Mouse (Mus musculus): ENCODE data around the gene Engase. TPM values are rescaled to one million over a fixed set of nuclear protein-coding genes. Genes with fewer than 3 reads are reported as not detected.

The Engase gene
- polyA plus RNA-seq, 1 experiment from 2014 or later: 4.8 TPM

DNA sequence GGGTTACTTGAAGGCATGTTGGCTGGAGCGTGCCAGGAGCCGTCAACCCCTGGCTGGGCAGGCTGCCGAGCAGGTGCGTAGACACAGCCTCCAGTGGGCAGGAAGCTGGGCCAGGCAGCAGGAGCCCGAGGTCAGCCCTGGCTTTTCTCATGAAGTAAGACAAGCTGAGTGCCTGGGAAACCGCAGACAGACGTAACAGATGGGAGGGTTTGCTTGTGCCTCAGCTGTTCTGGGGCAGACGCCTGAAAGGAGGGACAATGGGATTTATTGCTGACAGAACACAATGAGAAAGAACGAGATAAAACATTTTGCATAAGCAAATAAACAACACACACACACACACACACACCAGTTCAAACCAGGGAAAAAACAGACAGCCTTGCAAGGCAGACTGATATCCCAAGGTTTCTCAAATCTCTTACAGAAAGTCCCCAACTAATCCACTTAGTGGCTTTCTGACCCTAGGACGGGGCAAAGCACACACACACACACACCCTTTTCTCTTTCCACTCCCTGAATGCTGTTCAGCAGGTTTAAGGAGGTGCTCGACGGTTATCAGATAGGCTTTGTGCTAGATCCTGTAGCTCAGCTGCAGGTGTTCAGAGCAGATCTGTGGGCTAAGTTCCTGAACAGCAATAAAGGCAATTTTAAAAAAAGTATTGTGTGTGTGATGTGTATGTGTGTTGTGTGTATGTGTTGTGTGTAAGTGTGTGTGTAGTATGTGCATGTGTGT, 6.2 kb upstream of the Engase start:
- no peak overlapping the region for H3K4me2 ChIP-seq (ENCODE audit: low read length)

DNA sequence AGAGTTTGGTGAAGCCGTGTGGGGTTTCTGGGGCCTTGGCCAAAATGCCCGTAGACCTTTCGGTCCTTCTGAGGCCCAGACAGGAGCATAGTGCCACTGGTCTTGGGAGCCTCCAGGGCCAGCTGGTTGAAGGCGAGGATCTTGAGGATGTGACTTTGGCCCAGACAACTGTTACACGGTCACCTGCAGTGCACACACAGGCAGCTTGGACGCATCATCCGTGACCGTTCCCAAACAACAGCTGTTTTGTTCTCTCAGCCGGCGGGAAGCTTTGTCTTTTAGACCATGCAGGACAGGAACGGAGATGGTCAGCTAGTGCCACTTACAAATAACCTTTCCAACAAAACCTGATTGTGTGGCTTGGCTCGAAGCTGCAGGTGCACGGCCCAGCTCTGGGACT, 5.0 kb upstream of the Engase start:
- no peak overlapping the region for H3K27ac ChIP-seq (replicated peaks in 1 of 2; ENCODE audit: control insufficient read depth in 1 of 2, insufficient read depth in 1 of 2, low read depth in 2 of 2, low read length in 2 of 2)
- WGBS: 90% methylated on average over 13 of the region's 13 CpGs
- no peak for ATAC-seq (ENCODE audit: insufficient number of reproducible peaks, insufficient read depth, low FRiP score, low read depth)
- no peaks in the 10 kb centered on the region for H3K9me3 ChIP-seq (ENCODE audit: control insufficient read depth, low read length)
- no peak overlapping the region for H3K4me3 ChIP-seq (ENCODE audit: control insufficient read depth in 1 of 2, insufficient read depth in 1 of 2, low read depth in 1 of 2, low read length in 2 of 2)
- no peak overlapping the region for H3K9ac ChIP-seq (ENCODE audit: low read length)
- no peaks in the 10 kb centered on the region for H3K36me3 ChIP-seq (ENCODE audit: control insufficient read depth, insufficient read depth, low read length)
- H3K4me1 ChIP-seq (ENCODE audit: control insufficient read depth in 2 of 2, insufficient read depth in 2 of 2, low read length in 2 of 2): peaks cover 0 to 13% of the 10 kb centered on the region in 2 experiments; a peak in 2 of 4 replicates
- no peaks in the 10 kb centered on the region for H3K27me3 ChIP-seq (ENCODE audit: control insufficient read depth, insufficient read depth, low read length)
- no peak overlapping the region for H3K4me2 ChIP-seq (ENCODE audit: low read length)

More for the DNA sequence above, 6.2 kb upstream of the Engase start:
- H3K4me1 ChIP-seq (ENCODE audit: control insufficient read depth in 2 of 2, insufficient read depth in 2 of 2, low read length in 2 of 2): peaks cover 0 to 13% of the 10 kb centered on the region in 2 experiments; a peak in 2 of 4 replicates
- no peak for ATAC-seq (ENCODE audit: insufficient number of reproducible peaks, insufficient read depth, low FRiP score, low read depth)
- WGBS: 18% methylated on average over 12 of the region's 12 CpGs
- H3K4me3 ChIP-seq (ENCODE audit: control insufficient read depth in 1 of 2, insufficient read depth in 1 of 2, low read depth in 1 of 2, low read length in 2 of 2): no peak overlapping the region
- no peak overlapping the region for H3K27ac ChIP-seq (replicated peaks in 1 of 2; ENCODE audit: control insufficient read depth in 1 of 2, insufficient read depth in 1 of 2, low read depth in 2 of 2, low read length in 2 of 2)
- H3K27me3 ChIP-seq (ENCODE audit: control insufficient read depth, insufficient read depth, low read length): no peaks in the 10 kb centered on the region
- H3K9ac ChIP-seq (ENCODE audit: low read length): no peak overlapping the region
- H3K9me3 ChIP-seq (ENCODE audit: control insufficient read depth, low read length): no peaks in the 10 kb centered on the region
- H3K36me3 ChIP-seq (ENCODE audit: control insufficient read depth, insufficient read depth, low read length): no peaks in the 10 kb centered on the region

DNA sequence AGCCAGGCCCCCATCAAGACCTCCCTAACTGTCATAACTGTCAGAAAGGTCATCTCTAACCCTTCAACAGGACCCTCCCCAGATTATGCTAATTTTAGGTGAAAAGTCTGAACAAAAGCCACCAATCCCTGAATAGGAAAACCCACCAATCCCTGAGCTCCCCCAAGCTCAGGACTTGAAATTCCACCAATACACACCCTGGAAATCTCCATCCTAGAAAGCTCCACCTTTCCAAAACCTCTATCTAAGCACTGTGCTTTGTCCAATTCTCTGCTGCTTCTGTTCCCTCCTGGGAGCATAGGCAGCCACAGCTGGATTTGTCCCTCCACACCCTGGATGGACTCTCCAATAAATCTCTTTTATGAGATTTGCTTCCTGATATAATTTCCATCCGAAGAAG, 3.5 kb upstream of the Engase start:
- Histone ChIP-seq H3K4me3 (ENCODE audit: control insufficient read depth in 1 of 2, insufficient read depth in 1 of 2, low read depth in 1 of 2, low read length in 2 of 2) (no peak overlapping the region), H3K27ac (replicated peaks in 1 of 2; ENCODE audit: control insufficient read depth in 1 of 2, insufficient read depth in 1 of 2, low read depth in 2 of 2, low read length in 2 of 2) (no peak overlapping the region)

DNA sequence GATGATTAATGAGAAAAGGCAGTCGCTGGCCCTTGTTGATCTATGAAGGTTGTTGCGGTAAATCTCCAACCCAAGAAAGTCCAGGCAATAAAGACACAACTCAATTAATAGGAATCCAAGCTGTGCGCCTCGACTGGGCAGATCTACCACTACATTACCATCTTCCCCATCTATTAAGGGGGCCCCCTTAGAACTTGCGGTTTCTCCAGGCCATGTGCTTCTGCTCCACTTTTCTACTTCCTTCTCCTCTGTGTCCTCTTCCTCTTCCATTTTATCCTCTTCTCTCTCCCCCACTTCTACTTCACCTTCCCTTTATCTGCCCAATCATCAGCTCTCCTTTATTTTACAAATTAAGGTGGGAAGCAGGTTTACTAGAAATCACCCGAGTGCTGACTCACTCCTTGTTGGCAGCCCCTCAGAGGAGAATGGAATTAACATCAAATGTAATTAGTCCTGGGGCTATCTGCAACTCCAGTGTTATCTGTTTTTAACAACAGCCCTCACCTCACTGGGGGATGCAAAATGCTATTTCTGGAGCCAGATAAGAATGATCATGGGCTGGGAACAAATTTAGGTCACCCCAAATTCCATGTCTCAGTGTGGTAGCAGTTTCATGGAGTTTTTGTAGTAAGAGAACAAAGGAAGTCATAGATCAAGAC, 2.7 kb upstream of the Engase start:
- Histone ChIP-seq H3K4me2 (ENCODE audit: low read length) (no peak overlapping the region), H3K4me3 (ENCODE audit: control insufficient read depth in 1 of 2, insufficient read depth in 1 of 2, low read depth in 1 of 2, low read length in 2 of 2) (no peak overlapping the region), H3K27me3 (ENCODE audit: control insufficient read depth, insufficient read depth, low read length) (no peaks in the 10 kb centered on the region), H3K9me3 (ENCODE audit: control insufficient read depth, low read length) (no peaks in the 10 kb centered on the region), H3K36me3 (ENCODE audit: control insufficient read depth, insufficient read depth, low read length) (no peaks in the 10 kb centered on the region), H3K27ac (replicated peaks in 1 of 2; ENCODE audit: control insufficient read depth in 1 of 2, insufficient read depth in 1 of 2, low read depth in 2 of 2, low read length in 2 of 2) (no peak overlapping the region), H3K4me1 (ENCODE audit: control insufficient read depth in 2 of 2, insufficient read depth in 2 of 2, low read length in 2 of 2) (peaks cover 3 to 13% of the 10 kb centered on the region in 2 experiments; a peak in 1 of 4 replicates), H3K9ac (ENCODE audit: low read length) (no peak overlapping the region)
- WGBS: 74% methylated on average over 6 of the region's 6 CpGs
- ATAC-seq (ENCODE audit: insufficient number of reproducible peaks, insufficient read depth, low FRiP score, low read depth): no peak

More for the DNA sequence above, 3.5 kb upstream of the Engase start:
- peaks cover 3 to 13% of the 10 kb centered on the region in 2 experiments; a peak in 1 of 4 replicates for H3K4me1 ChIP-seq (ENCODE audit: control insufficient read depth in 2 of 2, insufficient read depth in 2 of 2, low read length in 2 of 2)
- 80% methylated on average over 1 of the region's 1 CpGs for WGBS
- no peak overlapping the region for H3K9ac ChIP-seq (ENCODE audit: low read length)
- H3K27me3 ChIP-seq (ENCODE audit: control insufficient read depth, insufficient read depth, low read length): no peaks in the 10 kb centered on the region
- no peak for ATAC-seq (ENCODE audit: insufficient number of reproducible peaks, insufficient read depth, low FRiP score, low read depth)
- H3K36me3 ChIP-seq (ENCODE audit: control insufficient read depth, insufficient read depth, low read length): no peaks in the 10 kb centered on the region
- no peak overlapping the region for H3K4me2 ChIP-seq (ENCODE audit: low read length)
- H3K9me3 ChIP-seq (ENCODE audit: control insufficient read depth, low read length): no peaks in the 10 kb centered on the region

DNA sequence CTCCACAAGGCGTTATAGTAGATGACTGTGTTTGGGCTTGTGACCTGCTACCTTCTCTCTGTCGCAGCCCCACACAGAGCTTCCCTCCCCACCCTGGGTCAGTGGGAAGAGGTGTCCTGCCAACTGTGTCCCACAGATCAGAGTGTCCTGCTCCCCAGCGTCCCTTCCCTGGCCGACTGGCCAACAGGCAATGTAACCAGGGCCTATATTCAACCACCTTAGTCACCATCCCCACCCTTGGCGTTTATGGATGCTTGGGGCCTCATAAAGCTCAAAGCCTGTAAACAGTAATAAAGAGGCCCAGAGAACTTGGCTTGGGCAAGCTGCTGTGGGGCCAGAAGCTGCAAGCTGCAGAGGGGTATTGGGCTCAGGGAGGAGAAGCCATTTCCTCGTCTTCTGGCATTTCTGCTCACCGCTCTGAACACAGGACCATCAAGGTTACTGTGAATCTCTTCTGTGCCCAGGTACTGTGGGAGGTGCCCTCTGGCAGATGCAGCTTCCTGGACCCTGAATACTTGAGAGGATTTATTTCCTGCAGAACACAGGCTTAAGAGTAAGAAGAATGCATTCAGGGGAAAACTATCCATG, 1.0 kb upstream of the Engase start:
- Histone ChIP-seq H3K4me1 (ENCODE audit: control insufficient read depth in 2 of 2, insufficient read depth in 2 of 2, low read length in 2 of 2) (peaks cover 3 to 10% of the 10 kb centered on the region in 2 experiments; a peak in 1 of 4 replicates), H3K9ac (ENCODE audit: low read length) (no peak overlapping the region), H3K36me3 (ENCODE audit: control insufficient read depth, insufficient read depth, low read length) (0 out of 2 replicates have a peak, but pooled peaks cover 6% of the 10 kb centered on the region), H3K4me2 (ENCODE audit: low read length) (no peak overlapping the region), H3K27me3 (ENCODE audit: control insufficient read depth, insufficient read depth, low read length) (no peaks in the 10 kb centered on the region), H3K4me3 (ENCODE audit: control insufficient read depth in 1 of 2, insufficient read depth in 1 of 2, low read depth in 1 of 2, low read length in 2 of 2) (no peak overlapping the region), H3K9me3 (ENCODE audit: control insufficient read depth, low read length) (no peaks in the 10 kb centered on the region), H3K27ac (replicated peaks in 1 of 2; ENCODE audit: control insufficient read depth in 1 of 2, insufficient read depth in 1 of 2, low read depth in 2 of 2, low read length in 2 of 2) (no peak overlapping the region)
- 89% methylated on average over 7 of the region's 7 CpGs for WGBS
- ATAC-seq (ENCODE audit: insufficient number of reproducible peaks, insufficient read depth, low FRiP score, low read depth): no peak

DNA sequence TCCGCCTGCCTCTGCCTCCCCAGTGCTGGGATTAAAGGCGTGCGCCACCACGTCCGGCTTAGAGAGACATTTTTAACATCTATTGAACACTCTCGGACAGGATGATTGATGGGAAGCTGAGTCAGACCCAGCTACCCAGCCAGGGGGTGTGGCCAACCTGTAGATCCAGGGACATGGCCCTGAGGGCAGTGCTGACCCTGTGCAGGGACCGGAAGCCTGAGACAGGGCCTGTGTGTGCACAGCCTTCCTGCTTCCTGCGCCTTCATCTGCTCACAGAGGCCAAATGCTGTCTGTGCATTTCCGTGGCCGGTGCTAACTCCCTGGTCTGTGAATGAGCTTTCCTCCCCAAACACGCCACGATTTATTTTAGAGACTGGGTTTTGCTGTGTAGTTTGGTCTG, 3.1 kb downstream of the Engase start:
- Histone ChIP-seq H3K4me2 (ENCODE audit: low read length) (no peak overlapping the region), H3K4me1 (ENCODE audit: control insufficient read depth in 2 of 2, insufficient read depth in 2 of 2, low read length in 2 of 2) (peaks cover 3 to 4% of the 10 kb centered on the region in 2 experiments; a peak in 1 of 4 replicates), H3K9me3 (ENCODE audit: control insufficient read depth, low read length) (no peaks in the 10 kb centered on the region), H3K27ac (replicated peaks in 1 of 2; ENCODE audit: control insufficient read depth in 1 of 2, insufficient read depth in 1 of 2, low read depth in 2 of 2, low read length in 2 of 2) (no peak overlapping the region), H3K9ac (ENCODE audit: low read length) (no peak overlapping the region), H3K36me3 (ENCODE audit: control insufficient read depth, insufficient read depth, low read length) (peaks cover 29% of the 10 kb centered on the region), H3K4me3 (ENCODE audit: control insufficient read depth in 1 of 2, insufficient read depth in 1 of 2, low read depth in 1 of 2, low read length in 2 of 2) (no peak overlapping the region), H3K27me3 (ENCODE audit: control insufficient read depth, insufficient read depth, low read length) (no peaks in the 10 kb centered on the region)
- 73% methylated on average over 12 of the region's 12 CpGs for WGBS
- no peak for ATAC-seq (ENCODE audit: insufficient number of reproducible peaks, insufficient read depth, low FRiP score, low read depth)

DNA sequence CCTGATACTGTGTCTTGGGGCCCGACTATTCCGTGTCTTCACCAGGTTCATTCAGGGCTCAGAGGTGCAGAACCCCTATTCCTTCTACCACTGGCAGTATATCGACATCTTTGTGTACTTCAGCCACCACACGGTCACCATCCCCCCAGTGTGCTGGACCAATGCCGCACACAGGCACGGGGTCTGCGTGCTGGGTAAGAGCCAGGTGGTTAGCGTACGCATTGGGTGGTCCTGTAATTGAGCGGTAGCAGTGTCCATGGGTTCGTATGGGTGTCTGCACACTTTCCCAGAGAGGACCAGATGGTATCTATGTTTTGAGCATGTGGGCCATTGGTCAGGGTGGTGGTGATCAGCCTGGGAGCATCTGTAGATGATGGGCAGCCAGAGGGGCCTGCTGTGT, 4.6 kb downstream of the Engase start:
- ATAC-seq (ENCODE audit: insufficient number of reproducible peaks, insufficient read depth, low FRiP score, low read depth): no peak
- H3K9me3 ChIP-seq (ENCODE audit: control insufficient read depth, low read length): no peaks in the 10 kb centered on the region

More for the DNA sequence above, 4.6 kb downstream of the Engase start:
- WGBS: 92% methylated on average over 11 of the region's 11 CpGs
- Histone ChIP-seq H3K4me2 (ENCODE audit: low read length) (no peak overlapping the region), H3K27ac (replicated peaks in 1 of 2; ENCODE audit: control insufficient read depth in 1 of 2, insufficient read depth in 1 of 2, low read depth in 2 of 2, low read length in 2 of 2) (no peak overlapping the region), H3K36me3 (ENCODE audit: control insufficient read depth, insufficient read depth, low read length) (peaks cover 33% of the 10 kb centered on the region), H3K4me3 (ENCODE audit: control insufficient read depth in 1 of 2, insufficient read depth in 1 of 2, low read depth in 1 of 2, low read length in 2 of 2) (no peak overlapping the region), H3K4me1 (ENCODE audit: control insufficient read depth in 2 of 2, insufficient read depth in 2 of 2, low read length in 2 of 2) (peaks cover 3 to 4% of the 10 kb centered on the region in 2 experiments; a peak in 1 of 4 replicates), H3K9ac (ENCODE audit: low read length) (no peak overlapping the region), H3K27me3 (ENCODE audit: control insufficient read depth, insufficient read depth, low read length) (no peaks in the 10 kb centered on the region)
